Mouse (Mus musculus) hindbrain, embryonic 13.5 days (tissue): ENCODE measurements around the gene Zc3h14. TPM values are rescaled to one million over a fixed set of nuclear protein-coding genes. Genes with fewer than 3 reads are reported as not detected.

ENCODE experiments used
- ATAC-seq: fragments of 200-750 bp; cut with Nextera tagmentation; 2 replicates; pipeline ENCODE4 v1.8.0; 2017; ENCODE audit warnings: moderate TSS enrichment; ENCODE audit not compliant: low FRiP score
- H3K27ac ChIP-seq: fragments of 300-500 bp; sonication (generic); 2 replicates; pipeline ENCODE4 v1.5.1; 2015; ENCODE audit warnings: inconsistent platforms, mild to moderate bottlenecking, moderate library complexity
- H3K27me3 ChIP-seq: fragments of 300-500 bp; sonication (generic); 2 replicates; pipeline ENCODE4 v1.6.1; 2015; ENCODE audit warnings: mild to moderate bottlenecking, inconsistent platforms
- H3K36me3 ChIP-seq: fragments of 300-500 bp; sonication (generic); 2 replicates; pipeline ENCODE4 v1.6.1; 2015; ENCODE audit warnings: mild to moderate bottlenecking, inconsistent platforms
- H3K4me1 ChIP-seq: fragments of 300-500 bp; sonication (generic); replicated peaks from 2 replicates; pipeline ENCODE4 v1.6.1; 2015; ENCODE audit warnings: inconsistent platforms
- H3K4me2 ChIP-seq: fragments of 300-500 bp; sonication (generic); 2 replicates; pipeline ENCODE4 v1.6.1; 2015; ENCODE audit warnings: inconsistent platforms, mild to moderate bottlenecking, moderate library complexity
- H3K4me3 ChIP-seq: fragments of 300-500 bp; sonication (generic); 2 replicates; pipeline ENCODE4 v1.5.1; 2015; ENCODE audit warnings: mild to moderate bottlenecking, inconsistent platforms
- H3K9ac ChIP-seq: fragments of 300-500 bp; sonication (generic); 2 replicates; pipeline ENCODE4 v1.6.1; 2015; ENCODE audit warnings: mild to moderate bottlenecking, inconsistent platforms
- H3K9me3 ChIP-seq: fragments of 300-500 bp; sonication (generic); 2 replicates; pipeline ENCODE4 v1.6.1; 2016; ENCODE audit warnings: inconsistent platforms
- WGBS: fragments of 180-500 bp; shearing (Covaris S2); methylation state at CpG from one replicate; pipeline ENCODE4 v1.1.7; 2015; 5-methylcytosine and 5-hydroxymethylcytosine counted together
- polyA plus RNA-seq: library from polyadenylated mRNA; unstranded; fragments of >200 nt; fragmentation: Nextera tagmentation; extraction: Ambion mirVana; gene quantifications from 2 replicates; pipeline ENCODE4 v1.2.1, GENCODE M21; 2015

Gene Zc3h14
- polyA plus RNA-seq, 1 experiment from 2014 or later, result 118 TPM

DNA sequence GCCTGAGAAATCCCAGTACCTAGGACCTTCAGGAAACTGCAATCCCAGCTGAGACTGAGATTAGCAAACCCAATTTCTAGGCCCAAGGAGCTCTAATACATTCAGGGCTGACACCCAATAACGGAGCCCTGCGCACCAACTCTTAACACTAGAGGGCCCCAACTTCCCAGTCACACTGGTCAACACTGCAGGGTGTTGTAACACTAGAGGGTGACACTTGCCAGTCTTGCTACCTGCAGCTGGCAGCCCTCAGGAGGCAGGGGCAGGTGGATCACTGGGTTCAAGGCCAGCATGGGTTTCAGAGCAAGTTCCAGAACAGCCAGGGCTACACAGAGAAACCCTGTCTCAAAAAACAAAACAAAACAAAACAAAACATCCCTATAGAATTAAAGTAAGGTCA, 633 bp upstream of the Zc3h14 start:
- H3K4me3 ChIP-seq, result no peak overlapping the region
- H3K4me2 ChIP-seq, result no peak overlapping the region
- no peaks in the 10 kb centered on the region for H3K27me3 ChIP-seq
- peaks cover 31% of the 10 kb centered on the region for H3K4me1 ChIP-seq
- WGBS, result 12% methylated on average over 2 of the region's 2 CpGs
- H3K9ac ChIP-seq, result no peak overlapping the region
- no peaks in the 10 kb centered on the region for H3K36me3 ChIP-seq
- H3K27ac ChIP-seq, result no peak overlapping the region
- no peaks in the 10 kb centered on the region for H3K9me3 ChIP-seq
- peak; percentile 40; the same call in 1 of the 2 replicates for ATAC-seq

DNA sequence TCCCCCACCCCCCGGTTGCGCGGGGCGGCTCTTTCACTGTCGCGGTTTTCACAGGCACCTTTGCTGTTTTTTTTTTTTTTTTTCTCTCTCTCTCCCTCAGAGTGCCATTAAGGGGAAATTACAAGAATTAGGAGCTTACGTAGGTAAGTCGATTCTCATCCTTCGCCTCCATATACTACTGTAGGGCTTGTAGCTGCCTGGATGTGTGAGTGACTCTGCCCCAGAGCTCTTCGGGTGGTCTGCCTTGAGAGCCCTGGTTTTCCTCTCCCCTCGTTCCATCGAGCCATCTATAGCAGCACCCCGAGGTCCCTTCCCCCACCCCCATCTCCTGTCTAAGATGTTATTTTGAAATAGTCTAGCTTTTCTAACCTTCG, 603 bp downstream of the Zc3h14 start:
- peak overlapping the region; percentile 96 for H3K27ac ChIP-seq
- H3K4me2 ChIP-seq, result peak overlapping the region; percentile 72
- no peaks in the 10 kb centered on the region for H3K9me3 ChIP-seq
- peak overlapping the region; percentile 92 for H3K9ac ChIP-seq
- no peaks in the 10 kb centered on the region for H3K36me3 ChIP-seq
- peaks cover 36% of the 10 kb centered on the region for H3K4me1 ChIP-seq
- peak overlapping the region; percentile 90 for H3K4me3 ChIP-seq
- no peaks in the 10 kb centered on the region for H3K27me3 ChIP-seq
- ATAC-seq, result peak; percentile 58
- 2% methylated on average over 14 of the region's 14 CpGs for WGBS

DNA sequence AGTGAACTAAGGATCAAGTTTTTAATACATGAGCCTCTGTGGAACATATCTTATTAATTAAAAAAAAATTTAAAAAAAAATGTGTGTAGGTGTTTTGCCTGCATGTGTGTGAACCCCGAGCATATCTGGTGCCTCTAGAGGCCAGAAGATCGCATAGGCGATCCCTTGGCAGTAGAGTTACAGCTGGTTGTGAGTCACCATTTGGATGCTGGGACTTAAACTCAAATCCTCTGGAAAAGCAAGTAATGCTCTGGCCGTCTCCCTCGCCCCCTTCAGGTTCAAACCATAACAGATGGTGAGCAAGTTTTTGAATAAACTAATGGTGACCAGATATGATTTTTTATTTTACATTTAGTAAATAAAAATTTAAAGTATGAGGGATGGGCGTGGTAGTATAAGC, 10.9 kb downstream of the Zc3h14 start:
- H3K36me3 ChIP-seq, result peaks cover 62% of the 10 kb centered on the region
- no peak overlapping the region for H3K9ac ChIP-seq
- no peaks in the 10 kb centered on the region for H3K9me3 ChIP-seq
- 93% methylated on average over 6 of the region's 6 CpGs for WGBS
- H3K4me2 ChIP-seq, result no peak overlapping the region
- ATAC-seq, result no peak
- no peaks in the 10 kb centered on the region for H3K27me3 ChIP-seq
- H3K27ac ChIP-seq, result no peak overlapping the region
- H3K4me1 ChIP-seq, result no peaks in the 10 kb centered on the region; the same call in 1 of the 2 replicates
- no peak overlapping the region for H3K4me3 ChIP-seq

DNA sequence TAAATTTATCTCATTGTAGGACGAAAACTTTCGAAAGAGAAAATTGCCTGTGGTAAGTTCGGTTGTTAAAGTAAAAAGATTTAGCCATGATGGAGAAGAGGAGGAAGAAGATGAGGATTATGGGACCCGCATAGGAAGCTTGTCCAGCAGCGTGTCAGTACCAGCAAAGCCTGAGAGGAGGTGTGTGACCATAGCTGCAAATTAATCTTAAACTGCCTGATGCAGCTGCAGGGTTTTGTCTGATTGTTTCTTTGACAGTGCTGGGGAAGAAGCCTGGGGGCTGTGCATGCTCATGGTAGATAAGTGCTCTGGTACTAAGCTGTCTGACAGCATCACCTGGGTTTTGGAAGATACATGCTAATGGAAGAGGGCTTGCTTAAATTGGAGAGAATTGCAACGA, 12.9 kb downstream of the Zc3h14 start:
- Histone ChIP-seq H3K9me3 (no peaks in the 10 kb centered on the region), H3K9ac (no peak overlapping the region), H3K27ac (no peak overlapping the region), H3K4me3 (no peak overlapping the region), H3K4me1 (no peaks in the 10 kb centered on the region; the same call in 1 of the 2 replicates), H3K4me2 (no peak overlapping the region), H3K27me3 (no peaks in the 10 kb centered on the region), H3K36me3 (peaks cover 73% of the 10 kb centered on the region)
- no peak for ATAC-seq
- 93% methylated on average over 6 of the region's 6 CpGs for WGBS

DNA sequence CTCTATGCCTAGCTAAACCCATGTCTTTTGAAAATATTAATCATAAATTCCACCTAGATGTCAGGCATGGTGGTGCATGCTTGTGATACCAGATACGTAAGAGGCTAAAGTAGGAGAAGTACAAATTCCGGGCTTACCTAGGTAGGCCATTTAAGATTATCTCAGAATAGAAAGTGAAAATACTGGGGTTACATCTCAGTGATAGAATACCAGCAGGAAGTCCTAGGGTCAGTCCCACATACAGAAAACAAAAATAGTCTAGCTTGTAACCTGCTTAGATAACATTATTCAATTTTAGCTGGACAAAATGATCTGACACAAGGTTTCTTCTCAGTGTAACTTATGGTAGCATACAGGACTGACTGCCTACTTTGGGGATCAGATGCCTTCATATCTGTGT, 19.5 kb downstream of the Zc3h14 start:
- H3K27ac ChIP-seq, result no peak overlapping the region
- no peaks in the 10 kb centered on the region for H3K27me3 ChIP-seq
- no peak overlapping the region for H3K4me2 ChIP-seq
- no peak overlapping the region for H3K9ac ChIP-seq
- H3K36me3 ChIP-seq, result peaks cover 83% of the 10 kb centered on the region
- H3K4me3 ChIP-seq, result no peak overlapping the region
- H3K4me1 ChIP-seq, result no peaks in the 10 kb centered on the region
- 94% methylated on average over 2 of the region's 2 CpGs for WGBS
- no peak for ATAC-seq
- H3K9me3 ChIP-seq, result no peaks in the 10 kb centered on the region

DNA sequence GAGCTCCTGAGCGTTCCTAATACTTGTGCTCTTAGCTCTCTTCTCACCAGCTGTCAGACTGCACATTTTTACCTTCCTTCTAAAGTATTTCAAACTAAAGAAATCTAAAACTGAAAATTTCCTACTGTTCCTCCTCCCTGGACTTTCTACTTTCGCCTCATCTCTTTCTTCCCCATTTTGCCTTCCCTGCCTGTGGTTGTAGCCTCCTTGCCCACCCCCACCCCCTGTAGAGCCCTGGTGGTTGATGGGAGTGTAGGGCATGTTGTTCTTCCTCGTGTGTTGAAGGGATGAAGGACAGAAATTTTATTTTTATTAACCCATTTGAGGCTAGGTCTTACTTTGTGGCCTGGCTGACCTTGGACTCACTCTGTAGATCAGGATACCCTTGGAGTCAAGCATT, 30.7 kb downstream of the Zc3h14 start:
- no peaks in the 10 kb centered on the region for H3K9me3 ChIP-seq
- no peak overlapping the region for H3K9ac ChIP-seq
- H3K4me3 ChIP-seq, result no peak overlapping the region
- peaks cover 83% of the 10 kb centered on the region for H3K36me3 ChIP-seq
- no peaks in the 10 kb centered on the region for H3K27me3 ChIP-seq
- H3K4me1 ChIP-seq, result no peaks in the 10 kb centered on the region
- H3K27ac ChIP-seq, result no peak overlapping the region
- 80% methylated on average over 3 of the region's 3 CpGs for WGBS
- no peak overlapping the region for H3K4me2 ChIP-seq
- no peak for ATAC-seq

DNA sequence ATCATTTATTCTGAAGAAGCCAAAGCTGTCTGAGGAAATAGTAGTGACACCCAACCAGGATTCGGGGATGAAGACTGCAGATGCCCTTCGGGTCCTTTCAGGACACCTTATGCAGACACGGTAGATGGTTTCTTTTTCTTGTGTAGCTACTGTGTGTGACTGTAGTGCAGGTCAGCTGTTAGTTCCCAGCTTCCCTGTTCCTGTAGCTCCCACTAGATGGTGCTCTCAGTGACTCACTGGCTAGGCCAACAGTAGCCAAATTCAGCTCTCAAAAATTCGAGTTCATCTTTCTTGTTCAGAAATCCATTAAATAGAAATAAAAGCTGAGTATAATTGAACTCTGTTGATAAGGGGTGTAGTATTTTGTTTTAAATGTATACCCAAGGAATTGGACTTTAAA, 32.4 kb downstream of the Zc3h14 start:
- 84% methylated on average over 4 of the region's 4 CpGs for WGBS
- Histone ChIP-seq H3K9ac (no peak overlapping the region), H3K4me1 (no peaks in the 10 kb centered on the region), H3K27ac (no peak overlapping the region), H3K4me2 (no peak overlapping the region), H3K4me3 (no peak overlapping the region), H3K9me3 (no peaks in the 10 kb centered on the region), H3K36me3 (peaks cover 84% of the 10 kb centered on the region), H3K27me3 (no peaks in the 10 kb centered on the region)
- no peak for ATAC-seq

DNA sequence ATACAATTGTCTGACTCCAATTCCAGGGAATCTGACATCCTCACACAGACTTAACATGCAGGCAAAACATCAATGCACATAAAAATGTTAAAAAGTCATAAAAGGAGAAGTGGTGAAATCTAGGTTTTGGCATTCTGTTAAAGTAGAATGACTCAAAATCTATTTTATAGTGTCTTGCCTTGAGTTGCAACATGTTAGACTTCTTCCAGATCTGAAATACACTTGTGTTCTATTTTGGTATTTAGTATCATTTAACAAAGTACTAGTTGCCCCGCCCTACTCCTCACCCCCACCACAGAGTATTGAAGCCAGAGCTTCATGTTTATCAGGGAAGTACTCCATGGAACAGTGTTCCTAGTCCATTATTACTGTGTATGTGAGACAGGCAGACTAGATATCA, 37.5 kb downstream of the Zc3h14 start:
- peaks cover 72% of the 10 kb centered on the region for H3K36me3 ChIP-seq
- no peak overlapping the region for H3K9ac ChIP-seq
- no peak overlapping the region for H3K27ac ChIP-seq
- H3K9me3 ChIP-seq, result no peaks in the 10 kb centered on the region
- H3K4me3 ChIP-seq, result no peak overlapping the region
- no peak for ATAC-seq
- no peaks in the 10 kb centered on the region for H3K27me3 ChIP-seq
- no peak overlapping the region for H3K4me2 ChIP-seq
- H3K4me1 ChIP-seq, result no peaks in the 10 kb centered on the region
- 100% methylated on average over 1 of the region's 1 CpGs for WGBS

DNA sequence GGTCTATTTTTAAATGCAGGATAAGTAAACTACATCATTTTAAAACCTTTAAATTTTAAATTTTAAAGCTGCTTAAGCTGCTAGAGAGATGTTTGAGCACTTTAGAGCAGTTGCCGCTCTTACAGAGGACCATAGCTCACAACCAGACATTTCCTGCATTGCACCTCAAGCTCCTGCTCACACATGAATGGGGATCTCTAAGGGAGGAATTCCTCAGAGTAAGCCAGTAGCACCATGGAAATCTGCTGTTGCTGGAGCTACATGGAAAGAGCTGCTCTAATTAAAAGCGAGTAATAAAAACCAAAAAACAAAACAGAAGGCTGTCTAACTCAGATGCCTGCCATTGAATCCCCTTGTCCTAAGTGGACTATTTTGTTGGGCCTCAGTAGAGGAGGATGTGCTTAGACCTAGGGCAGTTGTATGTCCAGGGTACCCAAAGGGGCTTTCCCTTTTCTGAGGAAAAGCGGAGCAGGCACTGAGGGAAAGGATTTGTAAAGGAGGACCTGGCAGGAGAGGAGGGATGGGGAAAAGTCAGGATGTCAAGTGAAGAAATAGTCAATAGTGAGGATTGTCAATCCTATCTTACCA, 49.1 kb downstream of the Zc3h14 start:
- peak; percentile 39; the same call in 1 of the 2 replicates for ATAC-seq
- Histone ChIP-seq H3K4me2 (no peak overlapping the region), H3K36me3 (peaks cover 80% of the 10 kb centered on the region), H3K4me1 (no peaks in the 10 kb centered on the region), H3K9me3 (no peaks in the 10 kb centered on the region), H3K27me3 (no peaks in the 10 kb centered on the region), H3K4me3 (no peak overlapping the region), H3K27ac (peak overlapping the region; percentile 64; the same call in 1 of the 2 replicates), H3K9ac (no peak overlapping the region)
- 81% methylated on average over 3 of the region's 3 CpGs for WGBS

DNA sequence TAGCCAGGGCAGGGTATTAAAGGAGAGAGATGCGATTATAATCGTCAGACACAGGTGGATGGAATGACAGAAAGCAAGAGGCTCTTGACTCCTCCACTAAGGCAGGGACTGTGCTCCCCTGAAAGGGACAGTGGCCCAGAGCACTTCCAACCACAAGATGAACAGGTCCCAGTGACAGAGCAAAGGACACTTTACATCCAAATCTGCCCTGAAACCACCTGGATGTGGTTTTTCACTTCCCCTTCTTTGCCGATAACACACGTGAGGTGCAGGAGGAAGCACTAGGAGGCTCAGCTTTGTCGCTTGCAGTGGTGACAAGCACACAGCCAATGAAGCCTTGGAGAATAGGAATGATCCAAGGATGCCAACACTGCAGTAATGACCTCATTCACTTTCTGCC, 53.6 kb downstream of the Zc3h14 start:
- Histone ChIP-seq H3K36me3 (peaks cover 50% of the 10 kb centered on the region), H3K4me2 (no peak overlapping the region), H3K27me3 (no peaks in the 10 kb centered on the region), H3K9me3 (no peaks in the 10 kb centered on the region), H3K4me1 (no peaks in the 10 kb centered on the region), H3K9ac (no peak overlapping the region), H3K27ac (no peak overlapping the region), H3K4me3 (no peak overlapping the region)
- ATAC-seq, result no peak
- WGBS, result 84% methylated on average over 5 of the region's 5 CpGs

DNA sequence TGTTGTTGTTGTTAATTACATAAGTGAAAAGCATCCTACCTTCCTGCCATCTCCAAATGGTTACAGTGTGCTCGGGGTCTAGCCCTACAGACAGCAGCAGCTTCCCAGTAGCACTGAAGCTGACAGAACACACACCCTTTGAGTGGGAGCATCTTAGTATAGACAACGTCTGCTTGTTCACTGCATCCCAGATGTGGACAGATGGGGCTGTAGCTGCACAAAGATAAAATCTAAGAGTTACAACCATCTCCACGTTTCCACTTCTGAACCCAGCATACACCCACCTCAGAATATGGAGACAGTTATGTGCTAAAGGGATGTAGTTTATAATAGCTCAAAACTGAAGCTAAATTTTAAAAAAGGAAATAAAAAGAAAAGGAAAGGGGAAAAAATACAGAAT, 55.5 kb downstream of the Zc3h14 start:
- H3K36me3 ChIP-seq, result peaks cover 42% of the 10 kb centered on the region
- ATAC-seq, result no peak
- H3K9me3 ChIP-seq, result no peaks in the 10 kb centered on the region
- H3K4me3 ChIP-seq, result no peak overlapping the region
- H3K27me3 ChIP-seq, result no peaks in the 10 kb centered on the region
- 85% methylated on average over 3 of the region's 3 CpGs for WGBS
- no peak overlapping the region for H3K27ac ChIP-seq
- H3K4me1 ChIP-seq, result no peaks in the 10 kb centered on the region
- H3K4me2 ChIP-seq, result no peak overlapping the region
- no peak overlapping the region for H3K9ac ChIP-seq

DNA sequence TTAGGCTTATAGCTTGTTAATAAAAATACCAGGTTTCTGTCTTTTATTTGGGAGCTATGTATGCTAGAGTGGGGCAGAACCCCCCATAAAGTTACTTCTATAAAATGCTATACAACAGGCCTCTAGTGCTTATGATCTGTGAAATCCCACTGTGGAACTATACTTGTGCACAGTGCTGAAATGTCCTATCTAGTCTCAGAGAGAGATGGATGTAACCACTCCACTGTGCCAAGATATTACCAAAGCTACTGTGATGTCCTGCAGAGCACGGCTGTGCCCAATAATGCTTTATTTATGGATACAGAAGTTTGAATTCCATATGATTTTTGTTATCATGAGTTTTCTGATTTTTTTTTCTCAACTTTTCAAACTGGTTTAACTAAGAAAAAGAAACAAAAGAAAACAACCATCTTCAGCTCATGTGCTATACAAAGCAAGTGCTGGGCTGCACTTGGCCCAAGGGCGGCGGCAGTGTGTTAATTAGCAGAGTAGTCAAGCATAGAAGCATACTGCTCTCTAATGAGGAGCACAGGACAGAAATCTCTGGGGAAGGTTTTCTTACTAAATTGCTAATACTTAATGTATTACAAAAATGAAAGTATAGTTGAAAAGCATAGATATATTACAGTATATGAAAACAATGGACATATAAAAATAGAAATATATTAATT, 57.4 kb downstream of the Zc3h14 start:
- Histone ChIP-seq H3K4me2 (no peak overlapping the region), H3K4me3 (no peak overlapping the region), H3K27me3 (no peaks in the 10 kb centered on the region), H3K27ac (no peak overlapping the region), H3K4me1 (no peaks in the 10 kb centered on the region), H3K9ac (no peak overlapping the region), H3K36me3 (peaks cover 38% of the 10 kb centered on the region), H3K9me3 (no peaks in the 10 kb centered on the region)
- WGBS, result 79% methylated on average over 3 of the region's 3 CpGs
- no peak for ATAC-seq

DNA sequence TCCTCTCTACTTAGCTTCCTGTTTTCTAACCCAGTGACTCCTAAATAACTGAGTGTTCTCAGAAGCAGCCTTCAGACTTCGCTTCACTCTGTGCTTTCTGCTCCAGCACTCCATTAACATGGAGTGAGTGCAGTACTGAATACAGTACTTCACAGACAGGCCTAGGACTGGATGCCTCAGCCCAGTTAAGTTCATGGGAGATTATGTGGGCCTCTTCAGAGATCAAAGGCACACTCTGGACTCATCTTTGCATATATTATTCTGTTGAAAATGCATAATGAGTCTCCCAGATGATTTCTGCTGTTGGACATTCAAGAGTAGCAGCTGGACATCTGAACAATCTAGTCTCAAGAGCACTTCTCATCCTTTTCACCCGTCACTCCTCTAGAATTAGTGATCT, 74.0 kb downstream of the Zc3h14 start:
- Histone ChIP-seq H3K9ac (no peak overlapping the region), H3K4me2 (no peak overlapping the region), H3K4me3 (no peak overlapping the region), H3K27ac (no peak overlapping the region), H3K27me3 (no peaks in the 10 kb centered on the region), H3K9me3 (no peaks in the 10 kb centered on the region), H3K4me1 (no peaks in the 10 kb centered on the region), H3K36me3 (peaks cover 27% of the 10 kb centered on the region)
- no peak for ATAC-seq
- WGBS, result 84% methylated on average over 2 of the region's 2 CpGs
